Mouse (Mus musculus) c-Kit-negative CD71-positive TER-119-positive erythroid progenitor cells, embryonic 14.5 days (primary cell): Measurements from ENCODE around the gene Gm7233.
"Not testable (repeated sequence)": the region's sequence is repeated elsewhere in the genome, so short reads cannot be mapped to it uniquely, and the experiment has no call there.

ENCODE experiments used
- DNase-seq: peaks from one replicate; pipeline ENCODE4 v3.0.0-alpha.2; 2013; ENCODE audit warnings: low read depth, low spot score

Gene Gm7233

GRCm38 (mm10) chr14:43179567-43179966 is at the start of gene Gm7233:
TSS of gene Gm7233 (plus strand) at chr14:43179867.
- not testable (repeated sequence) for DNase-seq

GRCm38 (mm10) chr14:43167189-43167588 is 12.5 kb upstream of the Gm7233 start:
- not testable (repeated sequence) for DNase-seq

- DNase-seq = not testable (repeated sequence)
Measured at GRCm38 (mm10) chr14:43167942-43168341, 11.7 kb upstream of the Gm7233 start.

- not testable (repeated sequence) for DNase-seq
Measured at GRCm38 (mm10) chr14:43168573-43169170, 11.0 kb upstream of the Gm7233 start.

GRCm38 (mm10) chr14:43235204-43235603 is 55.5 kb downstream of the Gm7233 start, which contains the start of gene Gm8122:
TSS of gene Gm8122 (minus strand) at chr14:43235304.
- DNase-seq = not testable (repeated sequence)
